Mouse (Mus musculus) lung, embryonic 15.5 days (tissue): ENCODE measurements around the gene Cdr2. TPM values are rescaled to one million over a fixed set of nuclear protein-coding genes. Genes with fewer than 3 reads are reported as not detected.
"Not testable (repeated sequence)": the region's sequence is repeated elsewhere in the genome, so short reads cannot be mapped to it uniquely, and the experiment has no call there.

Source experiments
- ATAC-seq: fragments of 200-750 bp; cut with Nextera tagmentation; 2 replicates; pipeline ENCODE4 v1.8.0; 2017; ENCODE audit warnings: moderate number of reproducible peaks, borderline replicate concordance; ENCODE audit not compliant: low FRiP score, low TSS enrichment; ENCODE audit errors: extremely low read depth
- H3K27ac ChIP-seq: fragments of 300-500 bp; sonication (generic); 2 replicates; pipeline ENCODE4 v1.5.1; 2015; ENCODE audit warnings: moderate library complexity, mild to moderate bottlenecking, inconsistent platforms
- H3K27me3 ChIP-seq: fragments of 300-500 bp; sonication (generic); 2 replicates; pipeline ENCODE4 v1.6.1; 2015; ENCODE audit warnings: inconsistent platforms
- H3K36me3 ChIP-seq: fragments of 300-500 bp; sonication (generic); 2 replicates; pipeline ENCODE4 v1.6.1; 2015; ENCODE audit warnings: inconsistent platforms
- H3K4me1 ChIP-seq: fragments of 300-500 bp; sonication (generic); 2 replicates; pipeline ENCODE4 v1.6.1; 2015; ENCODE audit warnings: inconsistent platforms
- H3K4me2 ChIP-seq: fragments of 300-500 bp; sonication (generic); 2 replicates; pipeline ENCODE4 v1.6.1; 2015; ENCODE audit warnings: inconsistent platforms, mild to moderate bottlenecking, moderate library complexity
- H3K4me3 ChIP-seq: fragments of 300-500 bp; sonication (generic); 2 replicates; pipeline ENCODE4 v1.5.1; 2015; ENCODE audit warnings: mild to moderate bottlenecking, inconsistent platforms
- H3K9ac ChIP-seq: fragments of 300-500 bp; sonication (generic); 2 replicates; pipeline ENCODE4 v1.6.1; 2015; ENCODE audit warnings: inconsistent platforms
- H3K9me3 ChIP-seq: fragments of 300-500 bp; sonication (generic); 2 replicates; pipeline ENCODE4 v1.6.1; 2016; ENCODE audit warnings: inconsistent platforms
- WGBS: fragments of 180-500 bp; shearing (Covaris S2); methylation state at CpG from one replicate; pipeline ENCODE4 v1.1.7; 2015; 5-methylcytosine and 5-hydroxymethylcytosine counted together
- polyA plus RNA-seq: library from polyadenylated mRNA; unstranded; fragments of >200 nt; fragmentation: Nextera tagmentation; extraction: Ambion mirVana; gene quantifications from 2 replicates; pipeline ENCODE4 v1.2.1, GENCODE M21; 2015

Cdr2 gene
- polyA plus RNA-seq, 1 experiment from 2014 or later, result 10.9 TPM

DNA sequence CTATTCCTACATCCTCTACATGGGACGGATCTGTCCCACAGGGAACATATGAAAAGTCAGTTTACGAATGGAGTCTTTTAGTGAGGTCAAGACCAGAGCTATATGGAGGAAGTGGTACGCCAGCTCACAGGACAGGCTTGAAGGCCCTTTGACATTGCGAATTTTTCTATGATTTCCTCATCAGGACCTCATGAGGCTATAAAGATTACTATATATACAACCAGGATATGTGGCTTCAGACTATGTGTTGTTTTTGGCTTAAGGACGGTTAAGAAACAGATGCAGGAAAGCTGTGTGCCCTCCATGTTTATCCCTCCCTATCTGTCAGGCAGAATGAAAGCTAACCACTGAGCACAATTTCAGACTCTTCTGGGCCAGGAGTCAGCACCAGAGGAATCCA is 19.0 kb downstream of the Cdr2 start:
- WGBS, result 72% methylated on average over 5 of the region's 5 CpGs
- H3K4me2 ChIP-seq, result no peak overlapping the region
- H3K36me3 ChIP-seq, result peaks cover 17% of the 10 kb centered on the region
- H3K27ac ChIP-seq, result no peak overlapping the region
- no peaks in the 10 kb centered on the region for H3K4me1 ChIP-seq
- H3K4me3 ChIP-seq, result no peak overlapping the region
- H3K27me3 ChIP-seq, result no peaks in the 10 kb centered on the region
- no peaks in the 10 kb centered on the region for H3K9me3 ChIP-seq
- ATAC-seq, result no peak
- H3K9ac ChIP-seq, result no peak overlapping the region

DNA sequence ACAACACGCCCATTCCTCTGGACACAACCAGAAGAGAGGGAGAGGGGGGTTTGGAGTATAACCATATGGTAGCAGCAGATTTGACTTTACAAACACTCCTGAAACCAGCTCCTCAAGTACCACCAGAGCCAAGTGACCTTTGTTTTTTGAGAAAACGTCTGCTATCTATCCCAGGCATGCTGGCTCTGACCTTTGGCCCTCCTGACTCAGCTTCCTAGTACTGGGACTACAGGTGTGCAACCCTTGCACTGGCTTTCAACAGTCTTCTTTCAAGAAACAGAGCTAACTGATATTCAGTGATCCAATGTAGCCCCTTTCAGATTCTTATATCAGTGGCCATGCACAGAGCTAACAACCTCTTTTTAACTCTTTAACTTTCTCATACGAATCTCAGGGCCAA is 20.2 kb downstream of the Cdr2 start:
- Histone ChIP-seq H3K36me3 (peaks cover 29% of the 10 kb centered on the region), H3K27me3 (no peaks in the 10 kb centered on the region), H3K27ac (no peak overlapping the region), H3K4me3 (no peak overlapping the region), H3K9ac (no peak overlapping the region), H3K9me3 (no peaks in the 10 kb centered on the region), H3K4me1 (no peaks in the 10 kb centered on the region), H3K4me2 (no peak overlapping the region)
- 53% methylated on average over 3 of the region's 3 CpGs for WGBS
- no peak for ATAC-seq

DNA sequence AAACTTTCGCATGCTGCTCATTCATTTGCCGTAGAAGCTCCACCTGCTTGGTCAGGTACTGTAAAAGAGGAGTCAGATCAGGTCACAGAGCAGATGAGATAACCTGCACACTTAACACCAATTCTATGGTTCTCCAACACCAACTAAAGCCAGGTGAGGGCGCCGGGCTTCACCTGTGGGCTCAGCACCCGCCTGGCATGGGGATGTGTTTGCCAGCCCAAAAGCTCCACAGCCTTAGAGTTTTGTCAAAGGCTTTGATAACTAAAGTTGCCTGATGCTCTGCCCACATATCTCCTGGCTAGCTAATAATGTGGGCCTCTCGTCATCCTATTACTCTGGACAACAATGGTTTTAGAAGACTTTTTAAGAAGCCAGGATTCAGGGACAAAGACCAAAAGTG is 21.5 kb downstream of the Cdr2 start:
- H3K9me3 ChIP-seq, result no peaks in the 10 kb centered on the region
- no peak overlapping the region for H3K9ac ChIP-seq
- no peak for ATAC-seq
- 83% methylated on average over 6 of the region's 6 CpGs for WGBS
- no peak overlapping the region for H3K4me2 ChIP-seq
- peaks cover 36% of the 10 kb centered on the region for H3K36me3 ChIP-seq
- H3K27ac ChIP-seq, result no peak overlapping the region
- no peaks in the 10 kb centered on the region for H3K4me1 ChIP-seq
- H3K4me3 ChIP-seq, result no peak overlapping the region
- no peaks in the 10 kb centered on the region for H3K27me3 ChIP-seq

GRCm38 (mm10) chr7:120960116-120960515 is 22.0 kb downstream of the Cdr2 start:
- 71% methylated on average over 2 of the region's 2 CpGs for WGBS
- Histone ChIP-seq H3K27me3 (no peaks in the 10 kb centered on the region), H3K27ac (no peak overlapping the region), H3K9me3 (no peaks in the 10 kb centered on the region), H3K4me3 (no peak overlapping the region), H3K9ac (no peak overlapping the region), H3K36me3 (peaks cover 36% of the 10 kb centered on the region), H3K4me1 (no peaks in the 10 kb centered on the region), H3K4me2 (no peak overlapping the region)
- no peak for ATAC-seq

DNA sequence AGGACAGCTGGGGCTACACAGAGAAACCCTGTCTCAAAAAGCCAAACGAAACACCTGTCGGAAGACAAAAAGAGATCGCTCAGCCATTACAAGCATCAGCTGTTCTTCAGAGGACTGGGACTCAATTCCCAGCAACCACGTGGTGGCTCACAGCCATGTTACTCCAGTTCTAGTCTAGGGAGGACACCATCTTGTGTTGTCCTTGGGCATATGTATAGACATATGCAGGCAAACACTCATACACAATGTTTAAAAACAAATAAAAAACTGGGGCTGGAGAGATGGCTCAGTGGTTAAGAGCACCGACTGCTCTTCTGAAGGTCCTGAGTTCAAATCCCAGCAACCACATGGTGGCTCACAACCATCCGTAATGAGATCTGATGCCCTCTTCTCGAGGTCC is 28.5 kb downstream of the Cdr2 start:
- not testable (repeated sequence) for H3K27me3 ChIP-seq

GRCm38 (mm10) chr7:120943936-120944509 is 38.1 kb downstream of the Cdr2 start:
- H3K4me2 ChIP-seq, result no peak overlapping the region
- H3K4me3 ChIP-seq, result no peak overlapping the region
- H3K9me3 ChIP-seq, result no peaks in the 10 kb centered on the region
- no peaks in the 10 kb centered on the region for H3K27me3 ChIP-seq
- WGBS, result 62% methylated on average over 7 of the region's 8 CpGs
- H3K4me1 ChIP-seq, result no peaks in the 10 kb centered on the region
- peaks cover 64% of the 10 kb centered on the region for H3K36me3 ChIP-seq
- no peak for ATAC-seq
- no peak overlapping the region for H3K9ac ChIP-seq
- no peak overlapping the region for H3K27ac ChIP-seq

More for the DNA sequence above, 28.5 kb downstream of the Cdr2 start:
- 81% methylated on average over 7 of the region's 7 CpGs for WGBS
- H3K9ac ChIP-seq, H3K4me1 ChIP-seq, H3K4me2 ChIP-seq, H3K4me3 ChIP-seq, H3K27ac ChIP-seq, ATAC-seq, H3K9me3 ChIP-seq: not testable (repeated sequence)
- peaks cover 24% of the 10 kb centered on the region for H3K36me3 ChIP-seq

DNA sequence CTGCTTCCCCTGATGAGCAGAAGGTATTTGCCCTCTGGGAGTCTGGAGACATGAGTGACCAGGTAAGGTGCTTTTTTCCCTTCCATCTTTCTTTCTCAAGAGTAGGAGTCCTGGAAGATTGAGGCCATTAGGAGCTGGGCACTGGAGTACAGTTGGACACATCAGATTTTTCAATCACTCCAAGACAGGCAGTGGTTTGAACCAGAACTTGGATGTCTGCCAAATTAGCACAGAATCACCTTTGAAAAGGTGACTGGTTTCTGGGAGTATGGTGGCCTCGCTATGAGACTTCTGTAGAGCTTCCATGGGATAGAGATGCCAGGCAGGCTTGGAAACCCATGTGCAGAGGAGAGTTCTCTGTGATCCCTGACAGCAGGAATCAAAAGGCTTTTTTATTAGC is 39.6 kb downstream of the Cdr2 start:
- no peak for ATAC-seq
- no peaks in the 10 kb centered on the region for H3K27me3 ChIP-seq
- 66% methylated on average over 1 of the region's 1 CpGs for WGBS
- H3K36me3 ChIP-seq, result peaks cover 69% of the 10 kb centered on the region
- H3K9me3 ChIP-seq, result no peaks in the 10 kb centered on the region
- H3K4me2 ChIP-seq, result no peak overlapping the region
- no peak overlapping the region for H3K4me3 ChIP-seq
- H3K27ac ChIP-seq, result no peak overlapping the region
- no peak overlapping the region for H3K9ac ChIP-seq
- H3K4me1 ChIP-seq, result no peaks in the 10 kb centered on the region

GRCm38 (mm10) chr7:120941214-120941613 is 40.9 kb downstream of the Cdr2 start:
- no peak overlapping the region for H3K27ac ChIP-seq
- H3K4me1 ChIP-seq, result no peaks in the 10 kb centered on the region
- WGBS, result 93% methylated on average over 6 of the region's 6 CpGs
- no peaks in the 10 kb centered on the region for H3K9me3 ChIP-seq
- H3K27me3 ChIP-seq, result no peaks in the 10 kb centered on the region
- no peak overlapping the region for H3K4me3 ChIP-seq
- H3K9ac ChIP-seq, result no peak overlapping the region
- ATAC-seq, result no peak
- H3K4me2 ChIP-seq, result no peak overlapping the region
- H3K36me3 ChIP-seq, result peaks cover 81% of the 10 kb centered on the region

- WGBS, result 89% methylated on average over 12 of the region's 12 CpGs
Measured at GRCm38 (mm10) chr7:120940343-120940742, 41.8 kb downstream of the Cdr2 start.

DNA sequence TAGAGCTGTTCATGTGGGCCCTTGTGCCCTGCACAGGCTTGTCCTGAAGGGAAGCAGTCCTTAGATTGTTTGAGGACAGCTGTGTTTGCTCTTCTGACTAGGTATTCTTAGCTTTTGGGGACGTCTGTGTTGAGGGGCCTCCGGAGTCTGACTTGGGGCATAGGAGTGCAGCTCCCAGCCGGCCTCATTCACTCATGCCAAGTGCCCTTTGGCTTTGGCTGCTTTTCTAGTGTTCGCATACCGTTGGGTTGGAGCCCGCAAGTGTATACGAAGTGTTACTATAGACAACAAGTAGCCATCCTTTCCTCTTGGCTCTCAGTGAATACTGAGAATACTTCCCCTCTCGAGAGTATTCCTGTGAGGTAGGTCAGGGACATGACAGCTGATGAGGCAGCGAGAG is 43.9 kb downstream of the Cdr2 start:
- WGBS, result 62% methylated on average over 9 of the region's 9 CpGs
- Histone ChIP-seq H3K4me1 (no peaks in the 10 kb centered on the region), H3K4me3 (no peak overlapping the region), H3K4me2 (no peak overlapping the region), H3K27ac (no peak overlapping the region), H3K9ac (no peak overlapping the region), H3K9me3 (no peaks in the 10 kb centered on the region), H3K36me3 (peaks cover 79% of the 10 kb centered on the region), H3K27me3 (no peaks in the 10 kb centered on the region)
- ATAC-seq, result no peak

More at GRCm38 (mm10) chr7:120940343-120940742, 41.8 kb downstream of the Cdr2 start:
- H3K27me3 ChIP-seq, result no peaks in the 10 kb centered on the region
- no peak overlapping the region for H3K4me3 ChIP-seq
- H3K27ac ChIP-seq, result no peak overlapping the region
- H3K4me1 ChIP-seq, result no peaks in the 10 kb centered on the region
- no peaks in the 10 kb centered on the region for H3K9me3 ChIP-seq
- H3K4me2 ChIP-seq, result no peak overlapping the region
- ATAC-seq, result no peak
- H3K9ac ChIP-seq, result no peak overlapping the region
- H3K36me3 ChIP-seq, result peaks cover 80% of the 10 kb centered on the region

DNA sequence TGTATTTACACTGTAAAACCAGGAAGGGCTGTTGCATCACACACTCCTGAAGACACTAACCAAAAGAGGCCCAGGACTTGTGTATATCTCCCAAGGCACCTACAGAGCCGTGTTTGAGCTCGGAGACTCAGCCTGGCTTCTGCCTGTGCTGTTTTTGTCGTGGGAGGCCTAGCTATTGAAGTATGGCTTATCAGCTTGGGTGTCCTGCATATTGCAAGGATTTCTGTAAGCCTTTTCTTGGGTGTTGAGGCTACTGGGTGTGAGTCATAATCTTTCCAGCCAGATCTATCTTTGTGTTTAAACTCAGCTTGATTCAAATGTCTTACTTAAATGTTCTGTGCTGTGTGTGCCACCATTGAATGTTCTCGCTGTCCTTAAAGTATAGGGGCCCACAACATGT is 45.6 kb downstream of the Cdr2 start:
- no peak overlapping the region for H3K4me2 ChIP-seq
- no peaks in the 10 kb centered on the region for H3K27me3 ChIP-seq
- H3K9ac ChIP-seq, result no peak overlapping the region
- no peak overlapping the region for H3K27ac ChIP-seq
- peaks cover 71% of the 10 kb centered on the region for H3K36me3 ChIP-seq
- no peaks in the 10 kb centered on the region for H3K9me3 ChIP-seq
- no peak for ATAC-seq
- H3K4me1 ChIP-seq, result no peaks in the 10 kb centered on the region
- no peak overlapping the region for H3K4me3 ChIP-seq
- WGBS, result 85% methylated on average over 4 of the region's 4 CpGs

GRCm38 (mm10) chr7:120934716-120935115 is 47.4 kb downstream of the Cdr2 start:
- ATAC-seq, result no peak
- Histone ChIP-seq H3K27ac (no peak overlapping the region), H3K27me3 (no peaks in the 10 kb centered on the region), H3K4me2 (no peak overlapping the region), H3K4me1 (no peaks in the 10 kb centered on the region), H3K9ac (no peak overlapping the region), H3K4me3 (no peak overlapping the region), H3K36me3 (peaks cover 62% of the 10 kb centered on the region), H3K9me3 (no peaks in the 10 kb centered on the region)
- 29% methylated on average over 5 of the region's 5 CpGs for WGBS

DNA sequence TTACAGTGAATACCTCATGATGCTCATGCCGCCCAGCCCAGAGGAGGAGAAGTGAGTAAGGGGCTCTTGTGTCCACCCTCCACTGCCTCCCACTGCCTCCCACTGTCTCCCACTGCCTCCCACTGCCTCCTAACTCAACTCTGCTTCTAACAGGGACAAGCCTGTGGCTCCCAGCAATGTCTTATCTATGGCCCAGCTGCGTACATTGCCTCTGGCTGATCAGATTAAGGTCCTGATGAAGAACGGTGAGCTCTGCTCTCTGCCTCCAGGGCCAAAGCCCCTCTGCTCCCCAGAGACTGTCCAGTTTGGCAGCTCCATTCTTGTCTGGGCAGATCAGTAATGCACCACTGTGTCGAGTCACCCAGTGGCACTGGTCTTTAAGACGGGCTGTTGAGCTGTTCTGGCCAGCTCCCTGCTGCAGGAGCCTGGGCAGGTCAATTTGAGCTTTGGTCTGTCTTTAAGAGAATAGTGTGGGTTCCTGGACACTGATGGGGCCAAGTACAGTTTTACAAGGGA is 48.4 kb downstream of the Cdr2 start:
- 75% methylated on average over 4 of the region's 5 CpGs for WGBS
- peaks cover 63% of the 10 kb centered on the region for H3K36me3 ChIP-seq

More for the DNA sequence above, 48.4 kb downstream of the Cdr2 start:
- H3K27me3 ChIP-seq, result no peaks in the 10 kb centered on the region
- H3K9me3 ChIP-seq, result no peaks in the 10 kb centered on the region
- no peak overlapping the region for H3K27ac ChIP-seq
- H3K4me3 ChIP-seq, result no peak overlapping the region
- no peak overlapping the region for H3K9ac ChIP-seq
- H3K4me2 ChIP-seq, result no peak overlapping the region
- no peak for ATAC-seq
- H3K4me1 ChIP-seq, result no peaks in the 10 kb centered on the region
